Mouse (Mus musculus) embryonic facial prominence, embryonic 11.5 days (tissue): ENCODE measurements around the gene Olfr1494. TPM values are rescaled to one million over a fixed set of nuclear protein-coding genes. Genes with fewer than 3 reads are reported as not detected.

ENCODE experiments used
- polyA plus RNA-seq: library from polyadenylated mRNA; unstranded; fragments of >200 nt; fragmentation: Nextera tagmentation; extraction: Ambion mirVana; gene quantifications from 2 replicates; pipeline ENCODE4 v1.2.1, GENCODE M21; 2014

The Olfr1494 gene
- polyA plus RNA-seq, 1 experiment from 2014 or later: not detected

Other genes starting within 250 kb of the Olfr1494 start
- gene Olfr1477, start 239.2 kb upstream of the Olfr1494 start, polyA plus RNA-seq: not detected in 2 replicates
- gene Olfr1480, start 211.8 kb upstream of the Olfr1494 start, polyA plus RNA-seq: not detected in 2 replicates
- not detected in 2 replicates for gene Olfr1484, start 156.2 kb upstream of the Olfr1494 start, polyA plus RNA-seq
- gene Olfr1487, start 122.4 kb upstream of the Olfr1494 start, polyA plus RNA-seq: not detected in 2 replicates
- not detected in 2 replicates for gene Olfr1489, start 108.1 kb upstream of the Olfr1494 start, polyA plus RNA-seq
- gene Olfr1490, start 88.6 kb upstream of the Olfr1494 start, polyA plus RNA-seq: not detected in 2 replicates
- gene Olfr1491, start 42.5 kb upstream of the Olfr1494 start, polyA plus RNA-seq: not detected in 2 replicates
- not detected in 2 replicates for gene Olfr1493-ps1, start 16.4 kb upstream of the Olfr1494 start, polyA plus RNA-seq
- not detected in 2 replicates for gene Olfr1495, start 24.9 kb downstream of the Olfr1494 start, polyA plus RNA-seq
- gene Olfr1496, start 38.1 kb downstream of the Olfr1494 start, polyA plus RNA-seq: not detected in 2 replicates
- not detected in 2 replicates for gene Olfr1497, start 58.5 kb downstream of the Olfr1494 start, polyA plus RNA-seq
- gene Olfr1499, start 79.7 kb downstream of the Olfr1494 start, polyA plus RNA-seq: not detected in 2 replicates
- gene Olfr1500, start 90.8 kb downstream of the Olfr1494 start, polyA plus RNA-seq: not detected in 2 replicates
- not detected in 2 replicates for gene Olfr1501, start 111.0 kb downstream of the Olfr1494 start, polyA plus RNA-seq
- not detected in 2 replicates for gene Olfr1502, start 122.1 kb downstream of the Olfr1494 start, polyA plus RNA-seq
- gene Olfr1504, start 158.2 kb downstream of the Olfr1494 start, polyA plus RNA-seq: not detected in 2 replicates
- gene Olfr1505, start 173.8 kb downstream of the Olfr1494 start, polyA plus RNA-seq: not detected in 2 replicates